Mouse (Mus musculus) kidney, adult 2 months (tissue): Measurements from ENCODE around the gene Basp1. TPM values are rescaled to one million over a fixed set of nuclear protein-coding genes. Genes with fewer than 3 reads are reported as not detected.

ENCODE experiments used
- DNase-seq: peaks from one replicate; pipeline ENCODE4 v3.0.0; 2021
- H3K27ac ChIP-seq: fragments of 200-500 bp; 2 replicates; pipeline ENCODE4 v1.5.1; 2012; ENCODE audit warnings: low read depth, low read length, control low read depth, inconsistent platforms; ENCODE audit not compliant: insufficient read depth
- H3K27me3 ChIP-seq: fragments of 200-500 bp; replicated peaks from 2 replicates; pipeline ENCODE4 v1.6.1; 2012; ENCODE audit warnings: mild to moderate bottlenecking, moderate library complexity, low read length, inconsistent platforms; ENCODE audit not compliant: control insufficient read depth, insufficient read depth
- H3K36me3 ChIP-seq: fragments of 200-500 bp; 2 replicates; pipeline ENCODE4 v1.6.1; 2012; ENCODE audit warnings: mild to moderate bottlenecking, moderate library complexity, low read length, inconsistent platforms; ENCODE audit not compliant: control insufficient read depth, insufficient read depth
- H3K4me1 ChIP-seq: fragments of 200-500 bp; 2 replicates; pipeline ENCODE4 v1.6.1; 2011; ENCODE audit warnings: low read length; ENCODE audit not compliant: control insufficient read depth, insufficient read depth
- H3K4me3 ChIP-seq: fragments of 200-500 bp; 2 replicates; pipeline ENCODE4 v1.5.1; 2011; ENCODE audit warnings: mild to moderate bottlenecking, low read depth, low read length, control low read depth; ENCODE audit not compliant: insufficient read depth
- CTCF ChIP-seq: fragments of 200-500 bp; conservative IDR thresholded peaks from 2 replicates; pipeline ENCODE4 v1.5.1; 2011; ENCODE audit warnings: low read depth, mild to moderate bottlenecking, control low read depth, low read length, moderate library complexity, mixed read lengths; ENCODE audit not compliant: insufficient read depth, insufficient read length
- POLR2A ChIP-seq: fragments of 200-500 bp; IDR thresholded peaks from one replicate; pipeline ENCODE4 v1.6.1; 2011; ENCODE audit warnings: low read depth, low read length, control low read depth
- WGBS: fragments of 180-500 bp; shearing (Covaris S2); methylation state at CpG from one replicate; pipeline ENCODE4 v1.1.7; 2018; 5-methylcytosine and 5-hydroxymethylcytosine counted together
- polyA plus RNA-seq: library from polyadenylated mRNA; depleted of rRNA; stranded (reverse); fragments of >200 nt; gene quantifications from 2 replicates; pipeline ENCODE4 v1.2.3, GENCODE M21; 2012

Basp1 gene
- polyA plus RNA-seq, 1 experiment: 2.7 TPM

- Histone ChIP-seq H3K36me3 (no peaks in the 10 kb centered on the region), H3K27ac (no peak overlapping the region), H3K4me1 (0 out of 2 replicates have a peak, but pooled peaks cover 3% of the 10 kb centered on the region), H3K27me3 (no peaks in the 10 kb centered on the region), H3K4me3 (no peak overlapping the region)
- DNase-seq: no peak
- TF ChIP-seq POLR2A (no peak), CTCF (no peak)
- 63% methylated on average over 4 of the region's 4 CpGs for WGBS
Observed at GRCm38 (mm10) chr15:25448703-25449340, 35.3 kb upstream of the Basp1 start.

DNA sequence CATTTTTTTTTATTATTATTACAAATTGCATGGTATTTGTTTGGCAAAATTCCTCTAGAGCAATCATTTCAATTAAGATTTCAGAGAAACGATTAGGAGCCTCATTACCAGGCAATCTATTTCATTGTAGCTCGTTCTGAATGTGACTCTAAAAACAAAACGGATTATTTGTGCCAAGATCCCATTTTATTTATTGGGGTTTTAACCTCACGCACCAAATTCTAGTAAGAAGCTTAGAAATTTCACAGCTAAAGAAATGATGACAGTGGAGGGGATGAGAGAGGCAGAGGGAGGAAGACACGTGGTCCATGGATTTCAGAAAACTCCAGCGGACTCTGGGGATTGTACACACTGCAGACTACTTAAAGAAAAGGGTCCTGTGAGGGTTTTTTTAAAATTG, 33.6 kb upstream of the Basp1 start:
- H3K27ac ChIP-seq: no peak overlapping the region
- no peaks in the 10 kb centered on the region for H3K27me3 ChIP-seq
- WGBS: 60% methylated on average over 6 of the region's 6 CpGs
- TF ChIP-seq POLR2A (no peak), CTCF (no peak)
- 0 out of 2 replicates have a peak, but pooled peaks cover 4% of the 10 kb centered on the region for H3K4me1 ChIP-seq
- no peaks in the 10 kb centered on the region for H3K36me3 ChIP-seq
- H3K4me3 ChIP-seq: no peak overlapping the region
- DNase-seq: peak; percentile 41

- H3K4me3 ChIP-seq: no peak overlapping the region
- TF ChIP-seq CTCF: no peak
- TF ChIP-seq POLR2A: no peak
- 0 out of 2 replicates have a peak, but pooled peaks cover 5% of the 10 kb centered on the region for H3K4me1 ChIP-seq
- no peaks in the 10 kb centered on the region for H3K27me3 ChIP-seq
- DNase-seq: no peak
- H3K27ac ChIP-seq: no peak overlapping the region
- 45% methylated on average over 8 of the region's 8 CpGs for WGBS
- no peaks in the 10 kb centered on the region for H3K36me3 ChIP-seq
Observed at GRCm38 (mm10) chr15:25446155-25446487, 32.6 kb upstream of the Basp1 start.

DNA sequence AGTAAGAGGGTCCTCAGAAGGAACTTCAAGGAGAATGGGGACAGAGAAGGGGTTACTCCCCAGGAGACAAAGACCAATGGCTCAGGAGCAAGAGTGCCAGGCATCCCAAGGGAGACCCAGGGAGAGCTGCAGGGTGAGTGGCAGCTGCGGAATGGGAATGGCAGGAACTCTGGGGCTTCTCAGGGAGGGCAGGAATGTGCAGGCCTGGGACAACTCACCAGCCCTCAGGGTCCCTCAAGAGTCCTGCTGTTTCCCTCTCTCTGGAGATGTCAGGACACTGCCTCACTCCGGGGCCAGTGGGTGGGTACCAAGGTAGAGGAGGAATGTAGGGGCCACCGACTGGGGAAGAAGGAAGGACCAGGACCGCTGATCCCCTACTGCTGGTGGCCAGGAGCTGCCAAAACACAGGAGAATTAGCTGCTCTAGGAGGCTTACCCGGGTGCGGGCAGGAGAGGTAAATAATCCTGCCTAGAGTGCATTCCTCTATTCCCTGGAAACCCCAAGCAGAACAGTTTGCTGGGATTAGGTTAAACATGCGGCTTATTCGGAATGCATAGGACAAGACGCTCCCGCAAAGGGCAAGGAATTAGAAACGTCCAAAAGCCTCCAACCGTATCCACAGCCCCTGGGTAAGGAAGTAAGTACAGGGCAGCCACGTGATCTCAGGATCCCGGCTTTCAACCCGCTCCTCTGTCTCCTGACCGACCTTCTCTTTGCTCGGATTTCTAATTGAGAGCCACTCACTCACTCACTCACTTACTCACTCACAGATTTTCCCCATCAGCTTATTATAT, 32.0 kb upstream of the Basp1 start:
- no peak overlapping the region for H3K4me3 ChIP-seq
- TF ChIP-seq CTCF: no peak
- TF ChIP-seq POLR2A: no peak
- no peak overlapping the region for H3K27ac ChIP-seq
- no peaks in the 10 kb centered on the region for H3K27me3 ChIP-seq
- DNase-seq: peak; percentile 61
- peaks cover 5% of the 10 kb centered on the region; the same call in 1 of the 2 replicates for H3K4me1 ChIP-seq
- WGBS: 31% methylated on average over 17 of the region's 17 CpGs
- no peaks in the 10 kb centered on the region for H3K36me3 ChIP-seq

GRCm38 (mm10) chr15:25444208-25444607, 30.6 kb upstream of the Basp1 start:
- peaks cover 5% of the 10 kb centered on the region; the same call in 1 of the 2 replicates for H3K4me1 ChIP-seq
- 90% methylated on average over 10 of the region's 10 CpGs for WGBS
- no peak for DNase-seq
- no peak overlapping the region for H3K4me3 ChIP-seq
- no peaks in the 10 kb centered on the region for H3K27me3 ChIP-seq
- TF ChIP-seq CTCF: no peak
- no peak for TF ChIP-seq POLR2A
- no peaks in the 10 kb centered on the region for H3K36me3 ChIP-seq
- no peak overlapping the region for H3K27ac ChIP-seq

DNA sequence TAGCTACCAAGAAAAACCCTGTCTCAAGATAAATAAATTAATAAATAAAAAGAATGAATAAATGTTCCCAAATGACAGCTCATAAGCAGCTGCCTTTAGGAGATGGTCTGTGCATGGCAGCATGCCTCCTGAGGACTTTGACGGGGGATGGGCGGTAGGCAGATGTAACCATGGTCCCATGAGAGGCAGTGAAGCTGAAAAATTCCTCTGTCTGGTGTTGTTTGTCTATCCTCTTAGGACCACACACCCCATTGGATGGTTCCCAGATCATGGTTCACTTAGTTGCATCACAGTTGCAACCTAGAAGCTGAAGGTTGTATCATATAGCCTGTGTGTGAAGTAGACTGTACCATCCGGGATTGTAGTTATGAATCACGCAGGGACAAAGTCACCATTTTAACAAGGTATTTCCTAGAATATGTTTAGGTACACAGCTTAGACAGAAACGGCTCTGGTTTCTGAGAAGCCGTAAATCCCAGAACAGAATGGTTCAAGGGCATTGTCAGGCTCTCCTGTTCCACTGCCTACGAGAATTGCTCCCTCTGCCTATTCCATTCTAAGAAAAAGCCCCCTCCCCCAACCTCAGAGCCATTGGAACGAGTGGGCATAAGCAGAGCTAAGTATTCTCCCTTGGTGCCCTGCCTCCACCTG, 29.7 kb upstream of the Basp1 start:
- TF ChIP-seq POLR2A (no peak), CTCF (no peak)
- no peaks in the 10 kb centered on the region for H3K36me3 ChIP-seq
- DNase-seq: no peak
- H3K4me3 ChIP-seq: no peak overlapping the region
- no peak overlapping the region for H3K27ac ChIP-seq
- H3K4me1 ChIP-seq: peaks cover 5% of the 10 kb centered on the region; the same call in 1 of the 2 replicates
- 73% methylated on average over 8 of the region's 8 CpGs for WGBS
- no peaks in the 10 kb centered on the region for H3K27me3 ChIP-seq

DNA sequence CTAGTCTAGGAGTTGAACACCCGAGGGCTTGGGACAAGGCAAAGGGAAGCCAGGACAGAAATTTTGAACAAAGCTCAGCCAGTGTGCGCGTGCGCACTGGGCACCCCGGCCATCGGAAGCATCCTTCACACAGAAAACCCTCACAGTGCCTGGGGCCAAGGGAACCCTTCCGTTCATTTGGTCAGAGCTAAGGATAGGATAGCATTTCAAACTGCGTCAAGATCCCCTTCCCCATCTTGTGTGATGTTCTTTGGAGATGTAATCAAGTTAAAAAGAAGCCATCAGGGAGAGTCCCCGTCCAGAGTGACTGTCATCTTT, 28.3 kb upstream of the Basp1 start:
- TF ChIP-seq POLR2A: no peak
- TF ChIP-seq CTCF: no peak
- Histone ChIP-seq H3K36me3 (no peaks in the 10 kb centered on the region), H3K27ac (peak overlapping the region; percentile 46), H3K27me3 (no peaks in the 10 kb centered on the region), H3K4me3 (no peak overlapping the region), H3K4me1 (peaks cover 5% of the 10 kb centered on the region; the same call in 1 of the 2 replicates)
- 74% methylated on average over 9 of the region's 9 CpGs for WGBS
- DNase-seq: no peak
